Mouse (Mus musculus) lung, adult 2 months (tissue): ENCODE data around the gene A530064D06Rik.

ENCODE experiments used
- CTCF ChIP-seq: fragments of 200-500 bp; IDR thresholded peaks from 2 replicates; pipeline ENCODE4 v1.5.1; 2011; ENCODE audit warnings: mild to moderate bottlenecking, low read length, control low read depth; ENCODE audit not compliant: insufficient read depth
- POLR2A ChIP-seq: fragments of 200-500 bp; IDR thresholded peaks from 2 replicates; pipeline ENCODE4 v1.6.1; 2011; ENCODE audit warnings: low read depth, mild to moderate bottlenecking, control low read depth, low read length, borderline replicate concordance; ENCODE audit errors: extremely low read depth

- no peak for TF ChIP-seq CTCF
- no peak for TF ChIP-seq POLR2A
Observed at GRCm38 (mm10) chr17:48203086-48203485, 36.0 kb upstream of the A530064D06Rik start.
